Mouse (Mus musculus): ENCODE results near the gene Nqo1.

Nqo1 gene

DNA sequence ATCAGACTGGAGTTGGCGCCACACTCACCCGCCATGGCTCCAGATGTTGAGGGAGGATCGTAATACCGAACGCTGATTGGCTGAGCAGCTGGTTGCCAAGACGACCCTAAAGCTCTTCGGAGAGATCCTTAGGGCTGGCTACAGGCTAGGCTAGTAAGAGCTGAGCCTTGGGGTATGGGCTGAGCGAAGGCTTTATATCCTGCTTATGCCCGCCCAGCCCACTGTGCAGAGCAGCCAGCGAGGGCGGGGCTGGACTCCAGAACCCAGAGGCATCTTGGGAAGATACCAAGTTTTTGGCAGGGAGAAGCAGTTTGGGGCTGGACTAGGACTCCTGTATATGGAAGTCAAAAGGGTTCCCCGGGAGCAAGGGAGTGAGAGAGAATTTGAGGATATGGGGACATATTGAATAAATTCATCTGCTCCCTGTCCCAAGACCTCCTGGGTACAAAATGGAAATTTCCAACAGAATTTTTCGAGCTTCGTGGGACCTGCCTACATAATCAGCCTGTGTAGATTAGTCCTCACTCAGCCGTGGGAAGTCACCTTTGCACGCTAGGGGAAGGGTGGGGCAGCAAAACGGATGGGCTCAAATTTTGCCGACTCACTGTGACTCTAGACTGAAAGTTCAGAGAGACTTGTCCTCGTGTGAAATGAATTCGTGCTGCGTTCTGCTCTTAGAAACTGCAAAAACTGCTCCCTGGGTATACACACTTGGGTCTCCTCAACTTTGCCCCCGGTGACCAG lies at the start of gene Nqo1:
Nqo1 (minus strand) TSS at position 169 of the 744 bp plus-strand sequence.
- DNase-seq (ENCODE audit: low read depth, low spot score), result peak; percentile 84

DNA sequence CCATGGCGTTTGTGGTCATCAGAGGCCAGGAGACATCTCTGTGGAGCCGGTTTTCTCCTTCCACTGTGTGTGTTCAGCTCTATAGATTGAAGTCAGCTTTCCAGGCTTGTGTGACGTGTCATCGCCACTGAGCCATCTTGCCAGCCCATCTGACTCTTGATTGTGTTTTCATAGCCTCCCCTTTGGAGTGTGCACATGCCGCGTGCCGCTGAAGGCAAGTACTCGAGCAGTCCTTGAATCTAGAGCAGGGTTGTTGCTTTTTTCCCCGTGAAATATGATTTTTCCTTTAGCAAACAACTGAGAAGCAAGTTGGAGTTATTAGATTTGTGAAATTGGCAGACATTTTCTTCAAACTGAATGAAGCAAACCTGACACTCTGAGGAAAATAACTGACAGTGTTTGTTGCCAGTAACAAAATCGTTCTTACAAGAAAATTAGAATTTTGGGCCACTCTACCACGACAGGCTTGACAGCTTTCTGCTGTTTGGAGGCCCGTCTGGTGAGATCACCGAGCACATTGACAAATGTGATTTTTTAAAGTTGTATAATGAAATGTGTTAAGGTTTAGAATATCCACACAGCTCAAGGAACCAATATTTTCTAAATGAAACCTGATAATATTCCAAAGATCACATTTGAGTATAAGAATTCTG lies 48.5 kb upstream of the Nqo1 start:
- DNase-seq (ENCODE audit: low read depth, low spot score), result no peak

DNA sequence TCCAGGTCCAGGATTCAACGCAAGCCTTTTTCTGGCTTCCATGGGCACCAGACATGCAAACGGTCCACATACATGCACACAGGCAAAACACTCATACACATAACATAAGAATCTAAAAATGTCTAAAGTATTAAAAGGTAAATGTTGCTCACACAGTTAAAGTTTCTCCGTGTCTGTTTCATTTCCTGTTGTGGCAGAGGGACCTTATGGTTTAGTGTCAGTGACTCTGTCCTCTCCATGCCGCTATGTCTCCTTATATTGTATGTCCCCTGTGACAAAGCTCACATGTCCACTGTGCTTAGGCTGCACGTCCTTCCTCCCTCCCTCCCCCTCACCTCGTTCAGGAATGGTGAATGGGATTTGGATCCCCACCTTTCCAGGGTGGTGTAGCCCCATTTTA lies 46.6 kb upstream of the Nqo1 start:
- DNase-seq (ENCODE audit: low read depth, low spot score), result no peak

- no peak for DNase-seq (ENCODE audit: low read depth, low spot score)
These were observed 46.1 kb upstream of the Nqo1 start for GRCm38 (mm10) chr8:107449130-107449529.

DNA sequence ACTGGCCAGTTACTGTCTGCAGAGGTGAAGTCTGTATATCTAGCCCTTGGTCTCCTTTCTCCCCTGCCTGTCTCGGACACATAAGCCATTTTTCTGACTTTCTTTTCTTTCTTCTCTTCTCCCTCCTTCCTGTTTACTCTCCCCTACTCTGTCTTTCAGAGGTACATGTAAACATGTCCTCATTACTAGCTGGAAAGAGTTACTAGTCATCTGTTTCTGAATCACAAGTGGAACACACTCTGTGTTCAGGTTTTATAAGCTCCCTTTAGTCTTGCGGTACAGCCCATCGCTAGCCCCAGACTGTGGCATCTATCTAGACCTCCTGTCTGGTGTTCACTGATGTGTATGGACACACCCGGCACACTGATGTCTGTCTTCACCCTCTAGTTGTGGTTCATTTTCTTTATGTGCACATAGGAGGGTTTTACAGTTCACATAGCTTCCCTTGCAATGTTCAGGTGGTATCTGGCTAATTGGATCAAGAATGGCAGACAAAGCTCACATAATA lies 45.4 kb upstream of the Nqo1 start:
- no peak for DNase-seq (ENCODE audit: low read depth, low spot score)

GRCm38 (mm10) chr8:107447713-107448112 lies 44.7 kb upstream of the Nqo1 start:
- no peak for DNase-seq (ENCODE audit: low read depth, low spot score)

DNA sequence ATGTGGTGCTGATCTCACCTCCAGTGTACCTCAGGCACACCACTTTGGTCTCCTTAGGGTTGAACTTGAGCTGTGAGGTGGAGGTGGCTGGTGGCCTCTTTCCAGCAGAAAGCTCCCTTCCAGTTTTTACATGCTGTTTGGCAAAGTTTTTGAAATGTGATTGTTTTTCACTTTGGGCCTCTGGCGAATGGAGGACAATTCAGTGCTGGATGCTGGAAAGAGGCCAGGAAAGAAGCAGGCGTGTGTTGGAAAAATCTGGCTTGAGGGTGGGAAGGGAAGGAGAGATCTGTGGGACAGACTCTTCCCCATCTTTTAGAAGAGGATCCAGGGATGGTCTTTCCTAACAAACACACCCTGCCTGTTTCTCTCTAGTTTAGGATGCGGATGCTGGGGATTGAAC lies 41.6 kb upstream of the Nqo1 start:
- DNase-seq (ENCODE audit: low read depth, low spot score), result no peak

- no peak for DNase-seq (ENCODE audit: low read depth, low spot score)
These were observed 37.0 kb upstream of the Nqo1 start for GRCm38 (mm10) chr8:107439880-107440625.

DNA sequence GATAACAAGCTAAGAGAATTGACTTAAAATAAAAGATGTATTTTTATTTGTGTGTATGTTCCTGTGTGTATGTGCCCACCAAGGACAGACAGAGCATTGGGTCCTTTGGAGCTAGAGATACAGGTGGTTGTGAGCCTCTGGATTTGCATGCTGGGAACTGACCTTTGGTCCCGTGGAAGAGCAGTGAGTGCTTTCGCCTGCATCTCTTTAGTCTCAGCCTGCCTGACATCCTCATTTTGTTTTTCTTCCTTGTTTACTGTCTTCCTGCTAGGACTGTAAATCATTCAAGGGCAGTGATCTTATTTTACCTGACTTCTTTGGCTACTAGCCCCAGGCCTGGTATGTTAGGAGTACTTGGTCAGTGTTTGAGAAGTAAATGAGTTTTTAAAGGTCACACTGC lies 34.7 kb upstream of the Nqo1 start:
- DNase-seq (ENCODE audit: low read depth, low spot score), result no peak

DNA sequence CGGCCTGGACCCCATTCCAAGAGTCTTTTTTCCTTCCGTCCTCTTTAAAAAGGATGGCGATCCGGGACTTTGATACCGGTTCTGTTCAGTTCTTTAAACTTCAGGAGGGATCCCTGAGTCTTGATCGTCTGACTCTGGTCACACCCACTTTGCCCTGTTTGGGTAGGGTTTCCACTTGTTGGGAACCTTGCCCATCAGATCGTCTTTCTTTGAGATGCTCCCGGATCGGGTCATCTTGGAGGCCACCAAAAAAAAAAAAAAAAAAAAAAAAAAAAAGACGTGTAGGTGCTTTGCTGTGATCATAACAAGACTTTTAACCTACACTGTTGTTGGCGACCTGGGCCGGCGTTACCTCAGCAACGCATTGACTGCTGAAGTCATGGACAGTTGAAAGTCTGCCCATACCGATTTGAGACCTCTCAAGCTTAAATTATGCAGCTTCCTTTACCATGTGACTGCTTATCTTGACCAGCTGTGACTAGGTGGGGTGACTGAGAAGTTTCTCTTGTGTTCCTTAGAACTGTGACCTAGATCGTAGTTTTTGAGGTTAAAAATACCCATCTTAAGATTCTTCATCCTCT lies 33.9 kb upstream of the Nqo1 start:
- peak; percentile 24 for DNase-seq (ENCODE audit: low read depth, low spot score)

GRCm38 (mm10) chr8:107435962-107436831 lies 33.2 kb upstream of the Nqo1 start, which contains the start of gene Wwp2:
Gene Wwp2 (plus strand): TSS chr8:107436365.
- no peak for DNase-seq (ENCODE audit: low read depth, low spot score)

DNA sequence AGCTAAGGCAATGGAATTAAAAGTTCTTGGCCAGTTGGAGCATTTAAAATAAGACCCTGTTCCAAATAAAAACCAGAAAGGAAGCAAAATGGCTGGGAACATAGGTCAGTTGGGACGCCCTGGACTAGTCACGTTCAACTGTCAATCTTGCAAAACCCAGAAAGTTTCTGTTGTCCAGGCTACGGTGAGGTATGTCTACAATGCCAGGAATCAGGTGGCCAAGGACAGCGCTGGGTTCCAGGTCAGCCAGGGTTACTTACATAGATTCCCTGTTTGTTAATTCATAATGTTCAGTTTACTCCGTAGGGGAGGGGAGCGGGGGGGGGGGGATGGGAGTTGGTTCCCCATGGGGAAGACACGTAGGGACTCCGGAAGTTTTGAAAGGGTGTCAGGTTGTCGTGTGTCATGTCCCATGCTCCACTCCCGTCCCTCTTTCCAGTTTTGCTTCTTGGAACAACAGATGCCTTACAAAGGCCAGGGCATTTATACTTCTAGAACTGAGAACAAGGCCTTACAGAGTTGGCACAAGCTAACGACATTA lies 32.5 kb upstream of the Nqo1 start:
- no peak for DNase-seq (ENCODE audit: low read depth, low spot score)

- DNase-seq (ENCODE audit: low read depth, low spot score), result no peak
These were observed 27.8 kb upstream of the Nqo1 start for GRCm38 (mm10) chr8:107430821-107431220.

GRCm38 (mm10) chr8:107425230-107425597 lies 22.2 kb upstream of the Nqo1 start:
- DNase-seq (ENCODE audit: low read depth, low spot score), result no peak

DNA sequence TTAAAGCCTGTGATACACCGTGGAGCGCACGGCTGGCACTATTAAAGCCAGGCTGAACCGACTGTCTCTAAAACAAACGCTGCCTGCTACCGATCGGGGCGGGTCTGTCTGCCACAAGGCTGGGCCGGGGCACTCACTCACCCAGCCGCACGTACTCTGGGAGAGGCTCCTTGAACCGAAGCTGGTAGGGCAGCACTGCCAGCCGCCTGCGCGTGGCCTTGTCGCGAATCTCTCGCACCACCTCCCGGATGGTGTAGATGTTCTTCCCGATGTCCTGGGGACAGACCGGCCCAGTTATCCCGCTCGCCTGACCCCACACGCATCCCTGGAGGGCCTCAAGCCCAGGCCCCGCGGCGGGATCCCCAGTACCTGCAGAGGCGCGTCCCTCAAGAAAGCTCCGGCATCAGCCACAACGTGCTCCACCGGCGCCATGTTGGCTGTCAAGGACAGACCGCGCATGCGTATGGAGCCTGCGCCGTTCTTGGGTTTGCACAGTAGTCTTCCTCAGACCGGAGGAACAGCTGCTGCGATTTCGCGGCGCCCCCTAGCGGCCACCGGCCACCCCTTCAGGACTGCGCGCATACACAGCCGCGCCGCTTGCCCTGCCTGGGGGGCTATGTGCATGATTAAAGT lies 21.7 kb upstream of the Nqo1 start, which contains the start of gene Nob1:
Nob1 (minus strand) TSS at position 455 of the 633 bp plus-strand sequence.
- peak; percentile 98 for DNase-seq (ENCODE audit: low read depth, low spot score)

- no peak for DNase-seq (ENCODE audit: low read depth, low spot score)
These were observed 21.2 kb upstream of the Nqo1 start for GRCm38 (mm10) chr8:107424176-107424575.

GRCm38 (mm10) chr8:107417001-107417400 lies 14.0 kb upstream of the Nqo1 start:
- DNase-seq (ENCODE audit: low read depth, low spot score), result no peak

DNA sequence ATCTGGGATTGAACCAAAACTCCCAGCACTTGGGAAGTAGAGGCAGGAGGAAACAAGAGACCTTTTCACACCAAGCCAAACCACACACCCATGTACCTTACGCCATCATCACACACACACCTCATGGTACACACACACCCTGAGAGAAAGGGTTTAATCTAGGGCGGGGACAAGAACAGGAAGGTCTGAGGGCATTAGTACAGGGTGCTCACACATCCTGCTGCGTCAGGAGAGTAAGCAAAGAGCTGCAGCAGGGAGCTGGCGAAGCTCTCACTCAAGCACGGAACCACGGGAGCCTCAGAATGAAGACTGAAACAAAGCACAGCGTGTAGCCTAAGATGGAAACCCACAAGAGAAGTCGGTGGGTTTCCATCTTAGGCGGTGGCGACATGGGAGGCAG lies 10.9 kb upstream of the Nqo1 start:
- no peak for DNase-seq (ENCODE audit: low read depth, low spot score)

DNA sequence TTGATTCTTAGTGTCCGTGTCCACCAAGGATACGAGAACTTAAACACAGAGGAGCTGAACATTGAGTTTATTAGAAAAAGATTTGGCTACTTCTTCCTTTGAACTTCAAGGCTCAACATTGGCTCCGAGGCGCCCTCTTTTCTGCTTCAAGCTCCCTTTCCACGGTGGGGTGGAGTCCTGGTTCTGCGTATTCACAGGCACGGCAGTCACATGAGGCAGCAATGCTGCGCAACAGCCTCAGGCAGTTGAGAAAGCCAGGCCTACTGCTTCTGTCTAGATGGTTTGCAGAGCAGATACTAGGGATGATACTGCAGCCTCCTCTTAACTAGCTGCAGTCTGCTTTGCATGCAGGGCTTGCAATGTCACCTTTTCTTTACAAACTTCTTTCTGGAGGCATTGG lies 9.5 kb upstream of the Nqo1 start:
- no peak for DNase-seq (ENCODE audit: low read depth, low spot score)

DNA sequence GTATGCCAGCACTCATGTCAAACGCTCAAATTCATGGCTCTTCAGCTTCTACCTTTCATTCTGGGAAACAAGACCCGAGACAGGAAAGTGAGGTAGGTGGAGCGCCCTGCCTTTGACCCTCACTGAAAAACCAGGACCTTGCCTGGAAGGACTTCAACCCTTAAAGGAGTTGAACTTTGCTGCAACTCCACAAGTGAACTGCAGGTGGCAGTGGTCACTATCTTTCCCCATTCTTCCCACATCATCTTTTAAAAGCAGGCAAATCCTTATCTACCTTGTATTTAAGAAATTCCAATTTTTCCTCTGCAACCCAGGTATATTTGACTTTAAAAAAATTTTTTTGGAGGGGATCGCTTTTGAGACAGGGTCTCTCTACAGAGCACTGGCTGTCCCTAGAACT lies 8.4 kb upstream of the Nqo1 start:
- no peak for DNase-seq (ENCODE audit: low read depth, low spot score)
